Mouse (Mus musculus): Measurements from ENCODE around the gene Sestd1. TPM values are rescaled to one million over a fixed set of nuclear protein-coding genes. Genes with fewer than 3 reads are reported as not detected.

The Sestd1 gene
- polyA plus RNA-seq, 1 experiment from 2014 or later = 15.2 TPM

DNA sequence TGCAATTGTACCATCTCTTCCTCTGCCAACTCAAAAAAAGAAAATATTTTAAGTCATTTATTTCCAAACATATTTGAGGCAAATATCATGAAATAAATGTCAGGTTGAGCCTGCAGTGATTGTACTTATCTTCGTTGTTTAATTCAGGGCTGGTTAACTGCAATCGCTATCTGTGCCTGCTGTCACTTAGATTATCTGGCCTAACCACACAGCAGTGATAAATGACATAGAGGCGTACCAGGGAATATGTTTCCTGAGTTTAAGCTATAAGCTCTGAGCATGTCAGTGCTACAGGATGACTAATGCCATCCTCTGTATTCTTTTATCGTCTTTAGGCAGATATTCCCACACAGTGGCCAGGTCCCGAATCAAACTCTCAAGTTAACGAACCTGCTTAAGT is 141.5 kb downstream of the Sestd1 start:
- H3K27me3 ChIP-seq (ENCODE audit: control insufficient read depth, insufficient read depth, low read length) = no peaks in the 10 kb centered on the region
- H3K4me2 ChIP-seq (ENCODE audit: low read length) = no peak overlapping the region
- no peak for ATAC-seq (ENCODE audit: insufficient number of reproducible peaks, insufficient read depth, low FRiP score, low read depth)
- peaks cover 2 to 28% of the 10 kb centered on the region in 2 experiments; a peak in 3 of 4 replicates for H3K4me1 ChIP-seq (ENCODE audit: control insufficient read depth in 2 of 2, insufficient read depth in 2 of 2, low read length in 2 of 2)
- 70% methylated on average over 6 of the region's 6 CpGs for WGBS
- no peaks in the 10 kb centered on the region for H3K9me3 ChIP-seq (ENCODE audit: control insufficient read depth, low read length)
- H3K4me3 ChIP-seq (ENCODE audit: control insufficient read depth in 1 of 2, insufficient read depth in 1 of 2, low read depth in 1 of 2, low read length in 2 of 2) = no peak overlapping the region
- peaks cover 19% of the 10 kb centered on the region; the same call in 1 of the 2 replicates for H3K36me3 ChIP-seq (ENCODE audit: control insufficient read depth, insufficient read depth, low read length)
- no peak overlapping the region for H3K27ac ChIP-seq (replicated peaks in 1 of 2; ENCODE audit: control insufficient read depth in 1 of 2, insufficient read depth in 1 of 2, low read depth in 2 of 2, low read length in 2 of 2)
- no peak overlapping the region for H3K9ac ChIP-seq (ENCODE audit: low read length)

DNA sequence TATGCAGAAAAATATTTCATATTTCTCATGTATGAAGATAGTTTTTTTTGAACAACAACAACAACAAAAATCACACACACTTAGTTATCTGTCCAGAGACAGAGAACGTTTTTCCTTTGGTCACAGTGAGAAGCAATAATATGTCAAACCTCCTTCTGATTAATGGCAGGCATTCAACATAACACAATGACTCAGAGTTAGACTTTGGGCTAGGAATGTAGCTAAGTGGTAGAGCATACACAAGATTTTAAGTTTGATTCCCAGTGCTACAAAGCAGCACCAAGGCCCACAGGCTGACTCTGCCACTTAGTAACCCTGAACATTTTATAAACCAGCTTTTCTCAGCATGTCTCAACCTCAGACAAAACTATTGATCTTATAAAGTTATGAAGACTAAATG is 145.5 kb downstream of the Sestd1 start:
- no peak overlapping the region for H3K9ac ChIP-seq (ENCODE audit: low read length)
- WGBS = 19% methylated on average over 1 of the region's 1 CpGs

DNA sequence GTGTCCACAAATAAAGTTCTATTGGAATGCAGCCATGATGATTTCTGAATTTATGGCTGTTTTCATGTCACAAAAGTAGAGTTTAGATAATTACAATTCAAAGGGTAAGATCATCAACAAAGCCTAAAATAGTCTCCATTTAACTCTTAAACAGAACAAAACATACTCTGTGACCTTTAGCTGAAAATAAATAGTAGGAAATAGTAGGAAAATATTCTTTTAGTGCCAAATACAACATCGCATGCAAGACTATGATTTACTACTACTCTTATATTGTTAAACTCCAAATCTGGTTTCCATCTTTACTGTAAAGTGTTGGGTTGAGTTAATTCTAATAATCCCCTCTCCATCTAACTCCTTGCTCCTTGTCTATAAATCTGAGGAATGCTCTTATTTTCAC is 147.0 kb downstream of the Sestd1 start:
- Histone ChIP-seq H3K4me2 (ENCODE audit: low read length) (no peak overlapping the region), H3K9ac (ENCODE audit: low read length) (no peak overlapping the region), H3K4me1 (ENCODE audit: control insufficient read depth in 2 of 2, insufficient read depth in 2 of 2, low read length in 2 of 2) (peaks cover 2 to 37% of the 10 kb centered on the region in 2 experiments; a peak in 3 of 4 replicates), H3K36me3 (ENCODE audit: control insufficient read depth, insufficient read depth, low read length) (peaks cover 33% of the 10 kb centered on the region), H3K9me3 (ENCODE audit: control insufficient read depth, low read length) (no peaks in the 10 kb centered on the region), H3K27ac (replicated peaks in 1 of 2; ENCODE audit: control insufficient read depth in 1 of 2, insufficient read depth in 1 of 2, low read depth in 2 of 2, low read length in 2 of 2) (no peak overlapping the region), H3K4me3 (ENCODE audit: control insufficient read depth in 1 of 2, insufficient read depth in 1 of 2, low read depth in 1 of 2, low read length in 2 of 2) (no peak overlapping the region), H3K27me3 (ENCODE audit: control insufficient read depth, insufficient read depth, low read length) (no peaks in the 10 kb centered on the region)
- no peak for ATAC-seq (ENCODE audit: insufficient number of reproducible peaks, insufficient read depth, low FRiP score, low read depth)
- WGBS = 95% methylated on average over 1 of the region's 1 CpGs

More for the DNA sequence above, 145.5 kb downstream of the Sestd1 start:
- no peaks in the 10 kb centered on the region for H3K27me3 ChIP-seq (ENCODE audit: control insufficient read depth, insufficient read depth, low read length)
- peaks cover 36% of the 10 kb centered on the region for H3K36me3 ChIP-seq (ENCODE audit: control insufficient read depth, insufficient read depth, low read length)
- H3K4me2 ChIP-seq (ENCODE audit: low read length) = no peak overlapping the region
- H3K27ac ChIP-seq (replicated peaks in 1 of 2; ENCODE audit: control insufficient read depth in 1 of 2, insufficient read depth in 1 of 2, low read depth in 2 of 2, low read length in 2 of 2) = no peak overlapping the region
- peaks cover 2 to 39% of the 10 kb centered on the region in 2 experiments; a peak in 3 of 4 replicates for H3K4me1 ChIP-seq (ENCODE audit: control insufficient read depth in 2 of 2, insufficient read depth in 2 of 2, low read length in 2 of 2)
- ATAC-seq (ENCODE audit: insufficient number of reproducible peaks, insufficient read depth, low FRiP score, low read depth) = no peak
- no peak overlapping the region for H3K4me3 ChIP-seq (ENCODE audit: control insufficient read depth in 1 of 2, insufficient read depth in 1 of 2, low read depth in 1 of 2, low read length in 2 of 2)
- H3K9me3 ChIP-seq (ENCODE audit: control insufficient read depth, low read length) = no peaks in the 10 kb centered on the region

Other genes with a start within 250 kb of the Sestd1 start
- 189 and 213 TPM in 2 replicates for gene Ccdc141, start 110.0 kb downstream of the Sestd1 start, polyA plus RNA-seq (2014; fragmentation: Nextera tagmentation; extraction: Ambion mirVana)